Mouse (Mus musculus) ES-E14 (cell line): ENCODE measurements at regions not wholly inside any gene's neighbourhood (a gene's known extent, or its start where the extent isn't known, plus 50 kb on each side); places are given as distances from the start of the nearest gene placed in this dataset.

Experiments
- DNase-seq: peaks from one replicate; pipeline ENCODE4 v3.0.0-alpha.2; 2013; ENCODE audit warnings: low read depth, low spot score
- H3K27ac ChIP-seq: 2 replicates; pipeline ENCODE4 v1.5.1; 2012; ENCODE audit warnings: low read depth, mild to moderate bottlenecking, low read length, moderate library complexity, mixed read lengths; ENCODE audit not compliant: poor library complexity, insufficient read depth, severe bottlenecking
- H3K36me3 ChIP-seq: 2 replicates; pipeline ENCODE4 v1.6.1; 2012; ENCODE audit warnings: mild to moderate bottlenecking, low read length, moderate library complexity, mixed read lengths; ENCODE audit not compliant: control insufficient read depth, poor library complexity, insufficient read depth, severe bottlenecking
- H3K4me1 ChIP-seq, 2 experiments: fragments of 150-350 bp in 1 of 2; sonication (generic) in 1 of 2; 2 replicates each; pipeline ENCODE4 v1.6.1; 2012; ENCODE audit warnings: low read length in 2 of 2, mild to moderate bottlenecking in 1 of 2, mixed read lengths in 1 of 2; ENCODE audit not compliant: control insufficient read depth in 2 of 2, insufficient read depth in 2 of 2, poor library complexity in 1 of 2
- H3K4me3 ChIP-seq, 2 experiments: fragments of 150-350 bp in 1 of 2; sonication (generic) in 1 of 2; 2 replicates each; pipeline ENCODE4 v1.5.1; 2012; ENCODE audit warnings: low read length in 2 of 2, low read depth in 1 of 2, mild to moderate bottlenecking in 1 of 2, mixed read lengths in 1 of 2; ENCODE audit not compliant: insufficient read depth in 1 of 2, poor library complexity in 1 of 2, severe bottlenecking in 1 of 2
- H3K9ac ChIP-seq: 2 replicates; pipeline ENCODE4 v1.6.1; 2012; ENCODE audit warnings: low read depth, mild to moderate bottlenecking, low read length, mixed read lengths; ENCODE audit not compliant: poor library complexity, insufficient read depth, severe bottlenecking
- H3K9me3 ChIP-seq: fragments of 150-350 bp; sonication (generic); 2 replicates; pipeline ENCODE4 v1.6.1; 2012; ENCODE audit warnings: low read depth, mild to moderate bottlenecking, low read length; ENCODE audit not compliant: control insufficient read depth, insufficient read depth
- CHD2 ChIP-seq: IDR thresholded peaks from 2 replicates; pipeline ENCODE4 v1.6.1; 2014; ENCODE audit warnings: mild to moderate bottlenecking, low read depth, low read length, inconsistent platforms
- HCFC1 ChIP-seq: IDR thresholded peaks from 2 replicates; pipeline ENCODE4 v1.6.1; 2012; ENCODE audit warnings: low read length, inconsistent platforms, borderline replicate concordance; ENCODE audit not compliant: insufficient read depth
- MAFK ChIP-seq: IDR thresholded peaks from 2 replicates; pipeline ENCODE4 v1.6.1; 2014; ENCODE audit warnings: mild to moderate bottlenecking, low read depth, low read length, inconsistent platforms; ENCODE audit not compliant: insufficient read depth
- ZC3H11A ChIP-seq: IDR thresholded peaks from 2 replicates; pipeline ENCODE4 v1.6.1; 2012; ENCODE audit warnings: low read depth, mild to moderate bottlenecking, inconsistent platforms, low read length, borderline replicate concordance
- ZNF384 ChIP-seq: IDR thresholded peaks from 2 replicates; pipeline ENCODE4 v1.6.1; 2012; ENCODE audit warnings: low read depth, low read length, inconsistent platforms
- in situ Hi-C, 2 experiments: fragments of 600-800 bp; cut with MboI; formaldehyde crosslinking; loops; one replicate each; pipeline ENCODE4 v1.15.1; 2025; ENCODE audit warnings: low sequenced_read_pairs in 2 of 2, inconsistent platforms in 1 of 2; ENCODE audit not compliant: unreplicated experiment in 2 of 2

- DNase-seq = no peak
- H3K4me3 ChIP-seq = no peak overlapping the region
- H3K9me3 ChIP-seq = no peaks in the 10 kb centered on the region
- no peaks in the 10 kb centered on the region for H3K4me1 ChIP-seq
- in situ Hi-C loops = no loop called here
- H3K27ac ChIP-seq = no peak overlapping the region
- H3K9ac ChIP-seq = no peak overlapping the region
- no peaks in the 10 kb centered on the region for H3K36me3 ChIP-seq
- TF ChIP-seq ZC3H11A = no peak
- no peak for TF ChIP-seq HCFC1
- no peak for TF ChIP-seq CHD2
- TF ChIP-seq MAFK = no peak
- no peak for TF ChIP-seq ZNF384
Observed at GRCm38 (mm10) chr16:77675885-77676597, 74.1 kb upstream of the Gm11146 start.

- H3K36me3 ChIP-seq = no peaks in the 10 kb centered on the region
Observed at GRCm38 (mm10) chr16:77671253-77671652, 69.4 kb upstream of the Gm11146 start.

DNA sequence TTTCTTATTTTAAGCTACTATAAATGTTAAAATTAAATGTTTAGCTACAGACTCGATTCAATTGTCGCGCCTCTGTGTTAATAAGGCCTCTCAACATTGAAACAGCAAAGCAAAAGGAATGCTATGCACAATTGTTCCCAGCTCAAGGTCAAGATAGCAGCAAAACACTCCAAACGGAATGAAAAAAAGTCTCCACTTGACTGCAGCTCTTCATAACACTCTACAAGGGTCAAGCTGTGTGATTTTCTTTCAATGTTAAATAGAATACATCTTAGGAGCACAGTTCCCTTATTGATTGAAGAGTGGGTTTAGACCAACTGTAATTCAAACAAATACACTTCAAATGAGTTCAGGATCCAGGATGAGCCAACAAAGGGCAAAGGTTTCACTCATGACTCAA lies 63.9 kb upstream of the Gm11146 start:
- Histone ChIP-seq H3K4me3 (no peak overlapping the region), H3K9ac (no peak overlapping the region), H3K4me1 (no peaks in the 10 kb centered on the region), H3K27ac (no peak overlapping the region), H3K9me3 (no peaks in the 10 kb centered on the region), H3K36me3 (no peaks in the 10 kb centered on the region)
- no peak for DNase-seq
- in situ Hi-C loops = no loop called here
- TF ChIP-seq ZNF384 (no peak), HCFC1 (no peak), CHD2 (no peak), MAFK (no peak), ZC3H11A (no peak)

More at GRCm38 (mm10) chr16:77671253-77671652, 69.4 kb upstream of the Gm11146 start:
- Histone ChIP-seq H3K9ac (no peak overlapping the region), H3K9me3 (no peaks in the 10 kb centered on the region), H3K27ac (no peak overlapping the region), H3K4me1 (no peaks in the 10 kb centered on the region), H3K4me3 (no peak overlapping the region)
- DNase-seq = no peak
- TF ChIP-seq CHD2 (no peak), ZNF384 (no peak), ZC3H11A (no peak), HCFC1 (no peak), MAFK (no peak)
- in situ Hi-C loops = no loop called here

DNA sequence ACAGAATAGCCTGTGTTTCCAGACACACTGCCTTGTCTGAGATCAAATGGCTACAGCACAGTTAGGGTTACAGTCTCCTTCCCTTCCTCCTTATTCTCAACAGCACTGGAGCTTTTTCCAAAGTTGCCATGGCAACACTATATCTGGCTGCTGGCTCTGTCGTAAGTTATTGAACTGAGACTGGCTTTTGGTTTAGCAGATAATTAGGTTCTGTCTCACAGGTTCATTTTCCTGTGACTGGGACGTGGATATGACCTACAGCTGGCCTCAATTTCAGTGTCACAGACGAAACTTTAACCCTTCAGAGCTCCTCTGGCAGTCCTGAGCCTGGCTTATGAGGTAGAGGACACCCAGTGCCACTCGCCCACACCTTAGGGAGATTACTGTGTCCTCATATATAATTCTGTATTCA lies 60.2 kb upstream of the Gm11146 start:
- Histone ChIP-seq H3K36me3 (no peaks in the 10 kb centered on the region), H3K4me1 (no peaks in the 10 kb centered on the region), H3K9me3 (no peaks in the 10 kb centered on the region), H3K27ac (no peak overlapping the region), H3K9ac (no peak overlapping the region), H3K4me3 (no peak overlapping the region)
- TF ChIP-seq ZC3H11A (no peak), ZNF384 (no peak), MAFK (no peak), CHD2 (no peak), HCFC1 (no peak)
- DNase-seq = no peak
- in situ Hi-C loops = no loop called here

DNA sequence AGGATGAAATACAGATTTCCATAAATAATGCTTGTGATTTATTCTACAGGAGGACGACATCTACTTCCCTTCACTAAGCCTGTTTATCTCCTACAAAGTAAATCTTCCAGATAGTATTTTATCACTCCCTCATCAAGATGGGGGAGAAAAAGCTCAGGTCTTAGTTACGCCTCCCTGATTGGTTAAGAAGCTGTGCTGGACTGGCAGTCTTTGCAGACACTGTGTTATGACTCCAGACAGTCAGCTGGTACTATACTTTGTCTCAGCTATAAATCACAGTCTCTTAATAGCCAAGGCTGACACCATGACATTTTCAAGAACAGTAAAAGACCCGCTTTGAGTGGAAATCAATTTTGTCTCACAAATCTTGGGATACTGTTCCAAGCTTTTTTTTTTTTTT lies 51.4 kb upstream of the Gm11146 start:
- in situ Hi-C loops = no loop called here
- Histone ChIP-seq H3K4me1 (no peaks in the 10 kb centered on the region), H3K9ac (no peak overlapping the region), H3K9me3 (no peaks in the 10 kb centered on the region), H3K36me3 (no peaks in the 10 kb centered on the region), H3K27ac (no peak overlapping the region), H3K4me3 (no peak overlapping the region)
- TF ChIP-seq HCFC1 = no peak
- no peak for TF ChIP-seq ZC3H11A
- TF ChIP-seq CHD2 = no peak
- no peak for TF ChIP-seq ZNF384
- no peak for TF ChIP-seq MAFK
- DNase-seq = no peak
